Mouse (Mus musculus) midbrain, embryonic 10.5 days (tissue): ENCODE data around the gene Eci2. TPM values are rescaled to one million over a fixed set of nuclear protein-coding genes. Genes with fewer than 3 reads are reported as not detected.

Experiments
- DNase-seq: peaks from one replicate; pipeline ENCODE4 v3.0.0-alpha.2; 2017; ENCODE audit warnings: low spot score
- H3K27ac ChIP-seq: fragments of 300-500 bp; sonication (generic); replicated peaks from 2 replicates; pipeline ENCODE4 v1.5.1; 2016; ENCODE audit warnings: mild to moderate bottlenecking
- H3K27me3 ChIP-seq: fragments of 300-500 bp; sonication (generic); 2 replicates; pipeline ENCODE4 v1.6.1; 2016; ENCODE audit warnings: low read depth, mild to moderate bottlenecking; ENCODE audit not compliant: poor library complexity, severe bottlenecking
- H3K36me3 ChIP-seq: fragments of 300-500 bp; sonication (generic); 2 replicates; pipeline ENCODE4 v1.6.1; 2016; ENCODE audit warnings: mild to moderate bottlenecking, moderate library complexity
- H3K4me1 ChIP-seq: fragments of 300-500 bp; sonication (generic); 2 replicates; pipeline ENCODE4 v1.6.1; 2016
- H3K4me3 ChIP-seq: fragments of 300-500 bp; sonication (generic); 2 replicates; pipeline ENCODE4 v1.5.1; 2016; ENCODE audit warnings: mild to moderate bottlenecking, moderate library complexity
- H3K9me3 ChIP-seq: fragments of 300-500 bp; sonication (generic); replicated peaks from 2 replicates; pipeline ENCODE4 v1.6.1; 2016; ENCODE audit warnings: mild to moderate bottlenecking
- WGBS: fragments of 180-500 bp; shearing (Covaris S2); methylation state at CpG from one replicate; pipeline ENCODE4 v1.1.7; 2016; 5-methylcytosine and 5-hydroxymethylcytosine counted together
- polyA plus RNA-seq: library from polyadenylated mRNA; unstranded; fragments of >200 nt; fragmentation: Nextera tagmentation; extraction: Ambion mirVana; gene quantifications from 2 replicates; pipeline ENCODE4 v1.2.1, GENCODE M21; 2016

Gene Eci2
- 91.8 and 116 TPM in 2 replicates for polyA plus RNA-seq

GRCm38 (mm10) chr13:35026879-35027278 lies at the start of gene Eci2:
Gene Eci2, minus strand, starts transcription at chr13:35027096.
- H3K27me3 ChIP-seq = no peaks in the 10 kb centered on the region
- no peaks in the 10 kb centered on the region for H3K9me3 ChIP-seq
- peak within 1 kb of the TSS; percentile 32; the same call in 1 of the 2 replicates for H3K4me3 ChIP-seq
- WGBS = 5% methylated on average over 6 of the region's 6 CpGs
- DNase-seq = peak; percentile 36
- no peaks in the 10 kb centered on the region for H3K4me1 ChIP-seq
- H3K36me3 ChIP-seq = no peaks in the 10 kb centered on the region
- H3K27ac ChIP-seq = no peak within 1 kb of the TSS

GRCm38 (mm10) chr13:35074862-35075261 lies 48.0 kb upstream of the Eci2 start:
- no peaks in the 10 kb centered on the region for H3K4me1 ChIP-seq
- 62% methylated on average over 1 of the region's 1 CpGs for WGBS
- no peak for DNase-seq
- H3K36me3 ChIP-seq = no peaks in the 10 kb centered on the region
- H3K4me3 ChIP-seq = no peak overlapping the region
- H3K9me3 ChIP-seq = no peaks in the 10 kb centered on the region
- no peaks in the 10 kb centered on the region for H3K27me3 ChIP-seq
- no peak overlapping the region for H3K27ac ChIP-seq

GRCm38 (mm10) chr13:35070485-35071472 lies 43.9 kb upstream of the Eci2 start:
- Histone ChIP-seq H3K9me3 (no peaks in the 10 kb centered on the region), H3K36me3 (no peaks in the 10 kb centered on the region), H3K4me1 (no peaks in the 10 kb centered on the region), H3K27ac (no peak overlapping the region), H3K4me3 (no peak overlapping the region), H3K27me3 (no peaks in the 10 kb centered on the region)
- no peak for DNase-seq
- 85% methylated on average over 9 of the region's 9 CpGs for WGBS

GRCm38 (mm10) chr13:35067084-35067483 lies 40.2 kb upstream of the Eci2 start:
- Histone ChIP-seq H3K4me1 (no peaks in the 10 kb centered on the region), H3K27ac (no peak overlapping the region), H3K4me3 (no peak overlapping the region), H3K36me3 (no peaks in the 10 kb centered on the region), H3K9me3 (no peaks in the 10 kb centered on the region), H3K27me3 (no peaks in the 10 kb centered on the region)
- whole genome bisulfite sequencing = 85% methylated on average over 2 of the region's 2 CpGs
- DNase-seq = no peak

DNA sequence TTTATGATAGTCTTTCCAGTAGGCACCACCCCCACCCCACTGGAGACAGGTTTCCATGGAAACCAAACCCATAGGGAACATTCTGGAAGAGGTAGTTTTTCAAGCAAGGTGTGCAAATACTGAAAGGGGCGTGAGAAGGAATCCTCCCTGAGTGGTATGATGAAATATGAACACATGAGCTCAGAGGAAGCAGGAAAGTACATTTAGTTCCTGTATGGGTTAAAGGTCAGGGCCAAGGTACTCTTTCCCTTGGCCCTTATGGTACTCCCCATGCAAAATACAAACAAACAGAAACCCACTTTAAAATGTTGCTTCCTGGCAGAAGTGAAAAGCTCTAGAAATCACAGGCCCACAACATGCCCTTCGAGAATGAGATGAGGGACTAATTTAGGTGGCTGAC lies 39.1 kb upstream of the Eci2 start:
- H3K27me3 ChIP-seq = no peaks in the 10 kb centered on the region
- H3K4me1 ChIP-seq = no peaks in the 10 kb centered on the region
- DNase-seq = no peak
- H3K9me3 ChIP-seq = no peaks in the 10 kb centered on the region
- WGBS = 74% methylated on average over 2 of the region's 2 CpGs
- no peak overlapping the region for H3K4me3 ChIP-seq
- H3K36me3 ChIP-seq = no peaks in the 10 kb centered on the region
- H3K27ac ChIP-seq = no peak overlapping the region

- DNase-seq = no peak
- Histone ChIP-seq H3K4me1 (no peaks in the 10 kb centered on the region), H3K9me3 (no peaks in the 10 kb centered on the region), H3K27ac (no peak overlapping the region), H3K4me3 (no peak overlapping the region), H3K27me3 (no peaks in the 10 kb centered on the region), H3K36me3 (no peaks in the 10 kb centered on the region)
- 73% methylated on average over 4 of the region's 4 CpGs for WGBS
Observed at GRCm38 (mm10) chr13:35064381-35064780, 37.5 kb upstream of the Eci2 start.

- peak; percentile 39 for DNase-seq
- Histone ChIP-seq H3K36me3 (no peaks in the 10 kb centered on the region), H3K27ac (peak overlapping the region; percentile 63; the same call in 1 of the 2 replicates)
Observed at GRCm38 (mm10) chr13:35058145-35058544, 31.2 kb upstream of the Eci2 start.

GRCm38 (mm10) chr13:35036486-35036885 lies 9.6 kb upstream of the Eci2 start:
- Histone ChIP-seq H3K27ac (no peak overlapping the region), H3K36me3 (no peaks in the 10 kb centered on the region), H3K4me1 (no peaks in the 10 kb centered on the region), H3K4me3 (no peak overlapping the region), H3K27me3 (no peaks in the 10 kb centered on the region), H3K9me3 (no peaks in the 10 kb centered on the region)
- DNase-seq = no peak
- 81% methylated on average over 5 of the region's 5 CpGs for WGBS

More at GRCm38 (mm10) chr13:35058145-35058544, 31.2 kb upstream of the Eci2 start:
- Histone ChIP-seq H3K4me3 (no peak overlapping the region), H3K9me3 (no peaks in the 10 kb centered on the region), H3K27me3 (no peaks in the 10 kb centered on the region), H3K4me1 (peaks cover 13% of the 10 kb centered on the region)
- 18% methylated on average over 5 of the region's 5 CpGs for WGBS

DNA sequence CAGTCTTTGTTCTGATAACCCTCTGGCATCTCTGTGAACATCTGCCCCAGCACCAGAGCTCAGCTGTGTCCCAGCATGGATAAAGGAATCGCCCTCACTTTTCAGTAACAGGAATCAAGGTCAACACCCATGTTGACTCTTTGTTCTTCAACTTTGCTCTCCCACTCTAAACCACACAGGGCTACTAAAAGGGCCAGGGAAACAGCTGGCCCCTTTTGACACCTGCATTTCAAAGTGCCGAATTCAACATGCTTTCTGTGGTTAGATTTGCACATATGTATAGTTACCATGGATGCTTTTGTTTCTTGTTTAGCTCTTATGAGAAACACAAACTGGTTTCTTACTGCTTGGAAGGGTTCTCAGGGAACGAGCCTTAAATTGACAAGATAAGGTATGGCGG lies 8.8 kb upstream of the Eci2 start:
- 87% methylated on average over 4 of the region's 4 CpGs for WGBS

DNA sequence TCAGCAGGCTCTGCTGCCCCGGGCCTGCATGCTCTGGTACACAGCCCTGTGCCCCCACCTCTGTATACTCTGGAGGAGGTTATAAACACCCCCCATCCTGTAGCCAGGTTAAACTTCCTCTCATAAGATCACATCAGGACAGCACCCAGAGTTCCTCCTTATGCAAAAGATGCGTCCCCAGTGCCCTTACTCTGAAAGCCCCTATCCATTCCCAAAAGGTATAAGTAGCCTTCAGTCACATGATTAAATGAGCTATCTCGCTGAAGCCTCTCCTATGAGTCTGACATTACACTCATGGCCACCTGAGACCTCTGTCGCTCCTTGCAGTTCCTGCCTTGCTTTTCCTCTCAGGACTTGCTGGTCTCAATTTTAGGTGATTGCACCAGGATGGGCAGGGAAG lies 6.7 kb upstream of the Eci2 start:
- H3K4me1 ChIP-seq = no peaks in the 10 kb centered on the region
- no peak for DNase-seq
- H3K4me3 ChIP-seq = no peak overlapping the region
- no peaks in the 10 kb centered on the region for H3K9me3 ChIP-seq
- no peak overlapping the region for H3K27ac ChIP-seq
- 88% methylated on average over 4 of the region's 4 CpGs for WGBS
- no peaks in the 10 kb centered on the region for H3K27me3 ChIP-seq
- H3K36me3 ChIP-seq = no peaks in the 10 kb centered on the region

More for the DNA sequence above, 8.8 kb upstream of the Eci2 start:
- H3K27me3 ChIP-seq = no peaks in the 10 kb centered on the region
- no peak for DNase-seq
- H3K9me3 ChIP-seq = no peaks in the 10 kb centered on the region
- H3K36me3 ChIP-seq = no peaks in the 10 kb centered on the region
- no peak overlapping the region for H3K27ac ChIP-seq
- H3K4me1 ChIP-seq = no peaks in the 10 kb centered on the region
- H3K4me3 ChIP-seq = no peak overlapping the region

GRCm38 (mm10) chr13:35031684-35032082 lies 4.8 kb upstream of the Eci2 start:
- H3K27me3 ChIP-seq = no peaks in the 10 kb centered on the region
- H3K36me3 ChIP-seq = no peaks in the 10 kb centered on the region
- 80% methylated on average over 4 of the region's 4 CpGs for WGBS
- no peak overlapping the region for H3K27ac ChIP-seq
- no peaks in the 10 kb centered on the region for H3K4me1 ChIP-seq
- no peaks in the 10 kb centered on the region for H3K9me3 ChIP-seq
- peak; percentile 10 for DNase-seq
- H3K4me3 ChIP-seq = no peak overlapping the region

DNA sequence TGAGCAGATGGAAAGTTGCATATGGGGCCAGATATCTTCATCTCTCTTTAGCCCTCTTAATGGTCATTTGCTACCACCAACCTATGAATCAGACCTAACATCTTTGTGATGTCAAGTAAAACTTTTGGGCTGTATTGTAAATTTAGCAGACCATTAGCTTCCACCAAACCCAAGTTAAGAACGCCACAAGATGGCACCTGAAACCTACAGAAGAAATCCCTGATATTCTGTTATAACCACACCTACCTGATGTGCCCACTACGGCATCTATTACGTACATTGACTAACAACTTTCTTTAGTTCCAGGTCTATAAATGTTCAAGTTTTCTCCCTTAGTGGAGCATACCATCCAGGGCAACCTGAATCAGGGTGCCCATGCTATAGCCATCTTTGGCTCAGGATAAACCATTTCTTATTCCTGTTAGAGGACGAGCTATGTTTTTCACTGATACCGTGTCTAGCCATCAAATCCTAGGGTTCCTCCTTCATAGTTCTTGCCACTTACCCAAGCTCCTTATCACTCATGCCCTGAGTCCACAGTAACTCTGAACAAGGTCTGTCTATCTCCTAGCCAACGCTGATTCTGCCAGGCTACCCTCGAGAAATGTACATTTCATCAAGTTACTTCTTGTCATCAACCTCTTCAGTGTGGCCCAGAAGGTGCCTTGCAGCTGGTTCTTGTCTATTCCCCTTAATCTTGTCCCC lies 4.2 kb upstream of the Eci2 start:
- Histone ChIP-seq H3K36me3 (no peaks in the 10 kb centered on the region), H3K4me3 (no peak overlapping the region), H3K9me3 (no peaks in the 10 kb centered on the region), H3K27me3 (no peaks in the 10 kb centered on the region), H3K27ac (no peak overlapping the region), H3K4me1 (no peaks in the 10 kb centered on the region)
- DNase-seq = no peak
- WGBS = 91% methylated on average over 7 of the region's 7 CpGs

GRCm38 (mm10) chr13:35028365-35028764 lies 1.5 kb upstream of the Eci2 start:
- DNase-seq = no peak
- H3K36me3 ChIP-seq = no peaks in the 10 kb centered on the region
- no peak overlapping the region for H3K27ac ChIP-seq
- 89% methylated on average over 3 of the region's 3 CpGs for WGBS
- H3K9me3 ChIP-seq = no peaks in the 10 kb centered on the region
- H3K4me1 ChIP-seq = no peaks in the 10 kb centered on the region
- H3K27me3 ChIP-seq = no peaks in the 10 kb centered on the region
- no peak overlapping the region for H3K4me3 ChIP-seq
